Mouse (Mus musculus) forebrain, embryonic 15.5 days (tissue): Measurements from ENCODE around the gene Tgfb2. TPM values are rescaled to one million over a fixed set of nuclear protein-coding genes. Genes with fewer than 3 reads are reported as not detected.

Experiments
- ATAC-seq: fragments of 200-750 bp; cut with Nextera tagmentation; replicated peaks from 2 replicates; pipeline ENCODE4 v1.8.0; 2017; ENCODE audit warnings: mild to moderate bottlenecking, moderate TSS enrichment, moderate library complexity
- H3K27ac ChIP-seq: fragments of 300-500 bp; sonication (generic); replicated peaks from 2 replicates; pipeline ENCODE4 v1.5.1; 2015; ENCODE audit warnings: mild to moderate bottlenecking, inconsistent platforms
- H3K27me3 ChIP-seq: fragments of 300-500 bp; sonication (generic); 2 replicates; pipeline ENCODE4 v1.6.1; 2015; ENCODE audit warnings: inconsistent platforms
- H3K36me3 ChIP-seq: fragments of 300-500 bp; sonication (generic); 2 replicates; pipeline ENCODE4 v1.6.1; 2015; ENCODE audit warnings: mild to moderate bottlenecking, inconsistent platforms
- H3K4me1 ChIP-seq: fragments of 300-500 bp; sonication (generic); 2 replicates; pipeline ENCODE4 v1.6.1; 2015; ENCODE audit warnings: inconsistent platforms
- H3K4me2 ChIP-seq: fragments of 300-500 bp; sonication (generic); replicated peaks from 2 replicates; pipeline ENCODE4 v1.6.1; 2015; ENCODE audit warnings: mild to moderate bottlenecking, inconsistent platforms
- H3K4me3 ChIP-seq: fragments of 300-500 bp; sonication (generic); 2 replicates; pipeline ENCODE4 v1.5.1; 2015; ENCODE audit warnings: mild to moderate bottlenecking, inconsistent platforms
- H3K9ac ChIP-seq: fragments of 300-500 bp; sonication (generic); replicated peaks from 2 replicates; pipeline ENCODE4 v1.6.1; 2015; ENCODE audit warnings: mild to moderate bottlenecking, inconsistent platforms
- H3K9me3 ChIP-seq: fragments of 300-500 bp; sonication (generic); 2 replicates; pipeline ENCODE4 v1.6.1; 2016; ENCODE audit warnings: inconsistent platforms
- whole genome bisulfite sequencing: fragments of 180-500 bp; shearing (Covaris S2); methylation state at CpG from one replicate; pipeline ENCODE4 v1.1.7; 2015; ENCODE audit warnings: mixed read lengths; 5-methylcytosine and 5-hydroxymethylcytosine counted together
- polyA plus RNA-seq: library from polyadenylated mRNA; unstranded; fragments of >200 nt; fragmentation: Nextera tagmentation; extraction: Ambion mirVana; gene quantifications from 2 replicates; pipeline ENCODE4 v1.2.1, GENCODE M21; 2015

Gene Tgfb2
- polyA plus RNA-seq, 1 experiment from 2014 or later: 17.7 TPM

GRCm38 (mm10) chr1:186698583-186699338 lies 7.0 kb downstream of the Tgfb2 start:
- WGBS: 79% methylated on average over 15 of the region's 15 CpGs
- no peaks in the 10 kb centered on the region for H3K9me3 ChIP-seq
- H3K4me3 ChIP-seq: no peak overlapping the region
- H3K4me2 ChIP-seq: no peak overlapping the region
- H3K9ac ChIP-seq: no peak overlapping the region
- no peak for ATAC-seq
- no peak overlapping the region for H3K27ac ChIP-seq
- H3K4me1 ChIP-seq: peaks cover 14% of the 10 kb centered on the region
- H3K27me3 ChIP-seq: no peaks in the 10 kb centered on the region
- no peaks in the 10 kb centered on the region for H3K36me3 ChIP-seq

GRCm38 (mm10) chr1:186696231-186696630 lies 9.6 kb downstream of the Tgfb2 start:
- Histone ChIP-seq H3K9ac (no peak overlapping the region), H3K36me3 (no peaks in the 10 kb centered on the region), H3K27ac (no peak overlapping the region), H3K4me3 (no peak overlapping the region), H3K9me3 (no peaks in the 10 kb centered on the region), H3K4me1 (peaks cover 4% of the 10 kb centered on the region; the same call in 1 of the 2 replicates), H3K27me3 (no peaks in the 10 kb centered on the region), H3K4me2 (no peak overlapping the region)
- ATAC-seq: no peak
- 88% methylated on average over 9 of the region's 9 CpGs for WGBS

GRCm38 (mm10) chr1:186695361-186695760 lies 10.4 kb downstream of the Tgfb2 start:
- Histone ChIP-seq H3K27ac (no peak overlapping the region), H3K27me3 (no peaks in the 10 kb centered on the region), H3K4me3 (no peak overlapping the region), H3K9me3 (no peaks in the 10 kb centered on the region), H3K9ac (no peak overlapping the region), H3K36me3 (no peaks in the 10 kb centered on the region), H3K4me2 (no peak overlapping the region), H3K4me1 (0 out of 2 replicates have a peak, but pooled peaks cover under 1% of the 10 kb centered on the region)
- 85% methylated on average over 4 of the region's 4 CpGs for WGBS
- no peak for ATAC-seq

GRCm38 (mm10) chr1:186692370-186692769 lies 13.4 kb downstream of the Tgfb2 start:
- H3K36me3 ChIP-seq: no peaks in the 10 kb centered on the region
- H3K4me1 ChIP-seq: no peaks in the 10 kb centered on the region
- H3K9me3 ChIP-seq: no peaks in the 10 kb centered on the region
- H3K4me2 ChIP-seq: no peak overlapping the region
- ATAC-seq: no peak
- H3K27me3 ChIP-seq: no peaks in the 10 kb centered on the region
- no peak overlapping the region for H3K9ac ChIP-seq
- no peak overlapping the region for H3K27ac ChIP-seq
- 90% methylated on average over 4 of the region's 4 CpGs for WGBS
- no peak overlapping the region for H3K4me3 ChIP-seq

GRCm38 (mm10) chr1:186691708-186692107 lies 14.1 kb downstream of the Tgfb2 start:
- Histone ChIP-seq H3K4me1 (no peaks in the 10 kb centered on the region), H3K4me3 (no peak overlapping the region), H3K9me3 (no peaks in the 10 kb centered on the region), H3K36me3 (no peaks in the 10 kb centered on the region), H3K4me2 (no peak overlapping the region), H3K27me3 (no peaks in the 10 kb centered on the region), H3K27ac (no peak overlapping the region), H3K9ac (no peak overlapping the region)
- WGBS: 87% methylated on average over 9 of the region's 9 CpGs
- no peak for ATAC-seq

GRCm38 (mm10) chr1:186684041-186684440 lies 21.7 kb downstream of the Tgfb2 start:
- H3K9ac ChIP-seq: no peak overlapping the region
- H3K4me3 ChIP-seq: no peak overlapping the region
- no peak overlapping the region for H3K27ac ChIP-seq
- 90% methylated on average over 3 of the region's 3 CpGs for WGBS
- H3K27me3 ChIP-seq: no peaks in the 10 kb centered on the region
- no peaks in the 10 kb centered on the region for H3K36me3 ChIP-seq
- H3K9me3 ChIP-seq: no peaks in the 10 kb centered on the region
- H3K4me2 ChIP-seq: no peak overlapping the region
- no peak for ATAC-seq
- no peaks in the 10 kb centered on the region for H3K4me1 ChIP-seq

- no peaks in the 10 kb centered on the region for H3K9me3 ChIP-seq
- H3K36me3 ChIP-seq: no peaks in the 10 kb centered on the region
- WGBS: 31% methylated on average over 7 of the region's 7 CpGs
- no peak overlapping the region for H3K27ac ChIP-seq
- ATAC-seq: no peak
- no peak overlapping the region for H3K9ac ChIP-seq
- no peaks in the 10 kb centered on the region for H3K4me1 ChIP-seq
- no peaks in the 10 kb centered on the region for H3K27me3 ChIP-seq
- no peak overlapping the region for H3K4me3 ChIP-seq
- H3K4me2 ChIP-seq: no peak overlapping the region
These were observed 23.2 kb downstream of the Tgfb2 start for GRCm38 (mm10) chr1:186682606-186683005.

- H3K9ac ChIP-seq: no peak overlapping the region
- H3K4me1 ChIP-seq: no peaks in the 10 kb centered on the region
- no peak overlapping the region for H3K4me2 ChIP-seq
- no peak for ATAC-seq
- H3K9me3 ChIP-seq: no peaks in the 10 kb centered on the region
- WGBS: 86% methylated on average over 12 of the region's 12 CpGs
- no peaks in the 10 kb centered on the region for H3K27me3 ChIP-seq
- no peak overlapping the region for H3K27ac ChIP-seq
- H3K4me3 ChIP-seq: no peak overlapping the region
- no peaks in the 10 kb centered on the region for H3K36me3 ChIP-seq
These were observed 28.2 kb downstream of the Tgfb2 start for GRCm38 (mm10) chr1:186677614-186678013.

GRCm38 (mm10) chr1:186676199-186676598 lies 29.6 kb downstream of the Tgfb2 start:
- H3K27ac ChIP-seq: no peak overlapping the region

GRCm38 (mm10) chr1:186675263-186675662 lies 30.5 kb downstream of the Tgfb2 start:
- H3K4me2 ChIP-seq: no peak overlapping the region
- ATAC-seq: no peak
- WGBS: 90% methylated on average over 6 of the region's 6 CpGs
- H3K9ac ChIP-seq: no peak overlapping the region
- no peaks in the 10 kb centered on the region for H3K4me1 ChIP-seq
- no peak overlapping the region for H3K27ac ChIP-seq
- H3K27me3 ChIP-seq: no peaks in the 10 kb centered on the region
- no peaks in the 10 kb centered on the region for H3K36me3 ChIP-seq
- no peaks in the 10 kb centered on the region for H3K9me3 ChIP-seq
- no peak overlapping the region for H3K4me3 ChIP-seq

More at GRCm38 (mm10) chr1:186676199-186676598, 29.6 kb downstream of the Tgfb2 start:
- Histone ChIP-seq H3K4me1 (no peaks in the 10 kb centered on the region), H3K4me2 (no peak overlapping the region), H3K9me3 (no peaks in the 10 kb centered on the region), H3K36me3 (no peaks in the 10 kb centered on the region), H3K4me3 (no peak overlapping the region), H3K27me3 (no peaks in the 10 kb centered on the region), H3K9ac (no peak overlapping the region)
- 69% methylated on average over 5 of the region's 5 CpGs for WGBS
- no peak for ATAC-seq

GRCm38 (mm10) chr1:186674621-186675020 lies 31.2 kb downstream of the Tgfb2 start:
- WGBS: 80% methylated on average over 3 of the region's 3 CpGs

GRCm38 (mm10) chr1:186673166-186673565 lies 32.6 kb downstream of the Tgfb2 start:
- WGBS: 56% methylated on average over 4 of the region's 4 CpGs
- no peak overlapping the region for H3K4me2 ChIP-seq
- H3K4me3 ChIP-seq: no peak overlapping the region
- no peaks in the 10 kb centered on the region for H3K4me1 ChIP-seq
- H3K9me3 ChIP-seq: no peaks in the 10 kb centered on the region
- H3K27ac ChIP-seq: no peak overlapping the region
- no peaks in the 10 kb centered on the region for H3K36me3 ChIP-seq
- H3K27me3 ChIP-seq: no peaks in the 10 kb centered on the region
- no peak overlapping the region for H3K9ac ChIP-seq
- ATAC-seq: no peak

More at GRCm38 (mm10) chr1:186674621-186675020, 31.2 kb downstream of the Tgfb2 start:
- Histone ChIP-seq H3K27me3 (no peaks in the 10 kb centered on the region), H3K9me3 (no peaks in the 10 kb centered on the region), H3K4me2 (no peak overlapping the region), H3K4me3 (no peak overlapping the region), H3K36me3 (no peaks in the 10 kb centered on the region), H3K27ac (no peak overlapping the region), H3K4me1 (no peaks in the 10 kb centered on the region), H3K9ac (no peak overlapping the region)
- no peak for ATAC-seq

- no peak overlapping the region for H3K9ac ChIP-seq
- H3K4me1 ChIP-seq: peaks cover 15% of the 10 kb centered on the region
- 90% methylated on average over 11 of the region's 11 CpGs for WGBS
- H3K27me3 ChIP-seq: no peaks in the 10 kb centered on the region
- H3K36me3 ChIP-seq: no peaks in the 10 kb centered on the region
- H3K4me2 ChIP-seq: no peak overlapping the region
- no peaks in the 10 kb centered on the region for H3K9me3 ChIP-seq
- no peak overlapping the region for H3K27ac ChIP-seq
- no peak for ATAC-seq
- no peak overlapping the region for H3K4me3 ChIP-seq
These were observed 42.4 kb downstream of the Tgfb2 start for GRCm38 (mm10) chr1:186663412-186663811.
